Mouse (Mus musculus) C2C12 (cell line): ENCODE data around the gene Prkg1.

Source experiments
- CEBPB ChIP-seq: IDR thresholded peaks from one replicate; pipeline ENCODE4 v1.6.1; 2011; ENCODE audit warnings: low read depth, mild to moderate bottlenecking, control low read depth, moderate library complexity
- CTCF ChIP-seq: IDR thresholded peaks from one replicate; pipeline ENCODE4 v1.5.1; 2011; ENCODE audit not compliant: control insufficient read depth, insufficient read depth, insufficient read length
- MAX ChIP-seq: IDR thresholded peaks from one replicate; pipeline ENCODE4 v1.6.1; 2011; ENCODE audit warnings: mild to moderate bottlenecking, control low read depth
- MYOD1 ChIP-seq: IDR thresholded peaks from one replicate; pipeline ENCODE4 v1.6.1; 2011; ENCODE audit warnings: low read depth; ENCODE audit not compliant: control insufficient read depth, insufficient read length
- MYOG ChIP-seq: IDR thresholded peaks from one replicate; pipeline ENCODE4 v1.6.1; 2011; ENCODE audit not compliant: control insufficient read depth, insufficient read length; ENCODE audit errors: extremely low read depth
- USF1 ChIP-seq: IDR thresholded peaks from one replicate; pipeline ENCODE4 v1.6.1; 2011; ENCODE audit warnings: low read depth, mild to moderate bottlenecking, control low read depth, moderate library complexity

DNA sequence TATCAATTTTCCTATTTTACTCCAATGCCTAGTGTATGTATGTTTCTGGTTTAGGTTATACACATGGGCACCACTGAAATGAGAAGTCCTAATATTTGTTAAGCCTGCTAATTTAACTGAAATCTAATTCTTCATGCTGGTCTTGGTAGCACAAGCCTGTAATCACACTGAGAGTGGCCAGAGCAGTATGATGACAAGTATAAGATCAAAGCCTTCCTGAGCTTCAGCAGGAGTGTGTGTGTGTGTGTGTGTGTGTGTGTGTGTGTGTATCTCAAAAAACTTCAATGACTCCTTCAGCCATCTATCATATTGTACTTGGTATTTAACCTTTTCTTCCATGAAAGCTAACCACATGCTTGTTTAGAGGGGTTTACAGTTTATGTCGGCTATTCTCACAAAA lies 922.2 kb downstream of the Prkg1 start:
- TF ChIP-seq USF1 (no peak), CTCF (no peak), CEBPB (no peak), MAX (no peak), MYOG (no peak), MYOD1 (no peak)
